Comparison of ENCODE assay signal across 9 mouse cellular contexts in genomic region chr15:102326892-102327291, GRCm38 (mm10). TPM values are rescaled to one million over a fixed set of nuclear protein-coding genes. Genes with fewer than 3 reads are reported as not detected.
DNase-seq lines count a peak whose midpoint lies in the region; ATAC-seq and TF ChIP-seq lines count a peak whose summit lies in the region.
"Had no signal": no experiment of that assay in that cellular context is flagged by ENCODE, and none has a peak within 500 bp of the region (broad histone marks: within the 10 kb centered on the region; RNA-seq: fewer than 3 reads in every experiment).

No protein-coding gene starts in this region.

- whole genome bisulfite sequencing in heart, embryonic 11.5 days (ENCODE audit: insufficient replicate concordance) = 56% methylated on average over 8 of the region's 8 CpGs
- WGBS in forebrain, embryonic 16.5 days = 70% methylated on average over 8 of the region's 8 CpGs
- 47% methylated on average over 8 of the region's 8 CpGs for WGBS in liver, embryonic 16.5 days (ENCODE audit: insufficient replicate concordance)

- dilution Hi-C loops in CH12.LX (cut with MboI; ENCODE audit: extremely low pct_ligation_motif_present, extremely low pct_unique_long_range_greater_than_20kb, low sequenced_read_pairs) = no loop called here

- H3K4me3 ChIP-seq in heart, embryonic 11.5 days (ENCODE audit: low read depth, low read length) = peak overlapping the region; percentile 58
- H3K4me3 ChIP-seq in CH12.LX (replicated peaks in 1 of 3; ENCODE audit: low read depth in 2 of 3, low read length in 2 of 3, poor library complexity in 1 of 3) = peak overlapping the region; percentile 72 to 98 (median 97)
- peak overlapping the region; percentile 73 for H3K4me3 ChIP-seq in forebrain, embryonic 16.5 days (replicated peaks; ENCODE audit: low read length)
- peak overlapping the region; percentile 69 for H3K4me3 ChIP-seq in liver, embryonic 16.5 days (ENCODE audit: low read depth, low read length)

- TF ChIP-seq RAD21 in CH12.LX (IDR thresholded peaks at IDR 0.05; ENCODE audit: low read depth, low read length) = no peak

- peaks cover 10% of the 10 kb centered on the region for H3K4me1 ChIP-seq in heart, embryonic 11.5 days (ENCODE audit: control insufficient read depth, insufficient read depth, low read length)
- H3K4me1 ChIP-seq in CH12.LX (ENCODE audit: control insufficient read depth in 1 of 2, insufficient read depth in 2 of 2) = peaks cover 4 to 25% of the 10 kb centered on the region in 2 experiments; a peak in 3 of 4 replicates
- peaks cover 13% of the 10 kb centered on the region for H3K4me1 ChIP-seq in forebrain, embryonic 16.5 days (replicated peaks; ENCODE audit: control insufficient read depth, insufficient read depth, low read length)
- peaks cover 16% of the 10 kb centered on the region for H3K4me1 ChIP-seq in liver, embryonic 16.5 days (ENCODE audit: control insufficient read depth, low read depth, low read length)

- TF ChIP-seq CTCF in CH12.LX (conservative IDR thresholded peaks at IDR 0.05 in 1 of 2, IDR thresholded peaks at IDR 0.05 in 1 of 2; ENCODE audit: low read depth in 2 of 2, low read length in 2 of 2) = no peak

- intact Hi-C loops in left cerebral cortex, postnatal 36 days (cut with DNase I) = no loop called here

- H3K9ac ChIP-seq in heart, embryonic 11.5 days (ENCODE audit: low read depth, low read length) = peak overlapping the region; percentile 70
- peak overlapping the region; percentile 91 for H3K9ac ChIP-seq in CH12.LX (ENCODE audit: insufficient read depth, low read depth)
- peak overlapping the region; percentile 80 for H3K9ac ChIP-seq in forebrain, embryonic 16.5 days (replicated peaks; ENCODE audit: low read depth, low read length)
- H3K9ac ChIP-seq in liver, embryonic 16.5 days (ENCODE audit: low read depth, low read length) = peak overlapping the region; percentile 70

- DNase-seq in heart, adult 11 months = no peak
- no peak for DNase-seq in CH12.LX (ENCODE audit: extremely low read depth)
- DNase-seq in urinary bladder, postnatal 36 days (ENCODE audit: low spot score in 2 of 2) = no peak
- DNase-seq in left cerebral cortex, postnatal 36 days (ENCODE audit: low spot score in 2 of 2) = no peak
- no peak for DNase-seq in MN1 (ENCODE audit: low spot score)
- DNase-seq: cerebellum, postnatal 10 days had no signal

- H3K36me3 ChIP-seq in heart, embryonic 11.5 days (ENCODE audit: control insufficient read depth, insufficient read depth, low read length) = peaks cover 9% of the 10 kb centered on the region; the same call in 1 of the 2 replicates
- peaks cover 36 to 68% of the 10 kb centered on the region in 2 experiments for H3K36me3 ChIP-seq in CH12.LX (replicated peaks in 1 of 2; ENCODE audit: control insufficient read depth in 1 of 2, insufficient read depth in 1 of 2, low read length in 1 of 2)
- peaks cover 6% of the 10 kb centered on the region; the same call in 1 of the 2 replicates for H3K36me3 ChIP-seq in forebrain, embryonic 16.5 days (ENCODE audit: control insufficient read depth, insufficient read depth)
- peaks cover 29% of the 10 kb centered on the region for H3K36me3 ChIP-seq in liver, embryonic 16.5 days (ENCODE audit: control insufficient read depth, insufficient read depth)

- no peak for TF ChIP-seq POLR2A in CH12.LX (IDR thresholded peaks at IDR 0.05; ENCODE audit: low read depth, low read length)

- no peaks in the 10 kb centered on the region for H3K9me3 ChIP-seq in heart, embryonic 11.5 days (replicated peaks; ENCODE audit: control insufficient read depth, low read length)
- no peaks in the 10 kb centered on the region for H3K9me3 ChIP-seq in CH12.LX (replicated peaks; ENCODE audit: low read length)
- H3K9me3 ChIP-seq in forebrain, embryonic 16.5 days (ENCODE audit: control insufficient read depth, low read length) = no peaks in the 10 kb centered on the region
- H3K9me3 ChIP-seq in liver, embryonic 16.5 days (replicated peaks; ENCODE audit: control insufficient read depth, low read length) = no peaks in the 10 kb centered on the region

- H3K4me2 ChIP-seq in heart, embryonic 11.5 days = peak overlapping the region; percentile 66
- peak overlapping the region; percentile 65 for H3K4me2 ChIP-seq in CH12.LX (ENCODE audit: insufficient read depth, low read depth, poor library complexity, severe bottlenecking)
- H3K4me2 ChIP-seq in forebrain, embryonic 16.5 days (ENCODE audit: low read length) = peak overlapping the region; percentile 64
- peak overlapping the region; percentile 71 for H3K4me2 ChIP-seq in liver, embryonic 16.5 days (ENCODE audit: low read depth, low read length)

- H3K79me2 ChIP-seq in CH12.LX (replicated peaks; ENCODE audit: control insufficient read depth, extremely low read depth, insufficient read depth, poor library complexity, severe bottlenecking) = peaks cover 15% of the 10 kb centered on the region

- TF ChIP-seq EP300 in CH12.LX (IDR thresholded peaks at IDR 0.05; ENCODE audit: low read length) = no peak

- no peak for ATAC-seq in heart, embryonic 11.5 days (replicated peaks; ENCODE audit: insufficient number of reproducible peaks, low FRiP score, low TSS enrichment)
- ATAC-seq in forebrain, embryonic 16.5 days = no peak
- ATAC-seq in liver, embryonic 16.5 days (ENCODE audit: low read depth) = no peak

- in situ Hi-C loops in CH12.LX (cut with MboI; ENCODE audit: low pct_ligation_motif_present, low pct_unique_long_range_greater_than_20kb, low sequenced_read_pairs) = no loop called here

- H3K27ac ChIP-seq in heart, embryonic 11.5 days (ENCODE audit: low read depth, low read length) = no peak overlapping the region
- H3K27ac ChIP-seq in CH12.LX (ENCODE audit: insufficient read depth, low read depth) = no peak overlapping the region
- no peak overlapping the region for H3K27ac ChIP-seq in forebrain, embryonic 16.5 days (ENCODE audit: low read length)
- no peak overlapping the region for H3K27ac ChIP-seq in liver, embryonic 16.5 days (ENCODE audit: low read length)

- no peaks in the 10 kb centered on the region for H3K27me3 ChIP-seq in heart, embryonic 11.5 days (ENCODE audit: control insufficient read depth, insufficient read depth, low read length)
- no peaks in the 10 kb centered on the region for H3K27me3 ChIP-seq in CH12.LX (replicated peaks)
- H3K27me3 ChIP-seq in forebrain, embryonic 16.5 days (replicated peaks; ENCODE audit: control insufficient read depth, insufficient read depth, low read length) = no peaks in the 10 kb centered on the region
- H3K27me3 ChIP-seq in liver, embryonic 16.5 days (ENCODE audit: control insufficient read depth, insufficient read depth, low read depth, low read length) = no peaks in the 10 kb centered on the region

TF ChIP-seq in CH12.LX, 34 proteins besides CTCF, POLR2A, EP300 and RAD21 (continues in another document):
- TF ChIP-seq CHD2 (IDR thresholded peaks at IDR 0.05; ENCODE audit: low read length) (no peak), SIN3A (IDR thresholded peaks at IDR 0.05; ENCODE audit: low read length) (peak; percentile 64; the same call in 1 of the 2 replicates), MXI1 (IDR thresholded peaks at IDR 0.05; ENCODE audit: low read depth, low read length) (peak; percentile 34; the same call in 1 of the 2 replicates), CHD1 (IDR thresholded peaks at IDR 0.05; ENCODE audit: low read depth, low read length) (peak; percentile 74)

RNA-seq across cellular contexts. Expression of gene Pfdn5, which starts 1.0 kb away (rescaled TPM):
- 307 and 350 TPM in 2 replicates for polyA plus RNA-seq in heart, embryonic 11.5 days (2014; fragmentation: Nextera tagmentation; extraction: Ambion mirVana)
- total RNA-seq in CH12.LX (2012; rRNA removed) (265 and 269 TPM in 2 replicates), CH12.LX (2014; rRNA removed) (296 and 371 TPM in 2 replicates)
- polyA plus RNA-seq in CH12.LX (2012; ENCODE audit: insufficient read length, low read depth) = 356 and 502 TPM in 2 replicates
- 429 and 443 TPM in 2 replicates for polyA plus RNA-seq in forebrain, embryonic 16.5 days (2015; fragmentation: Nextera tagmentation; extraction: Ambion mirVana)
- 107 and 108 TPM in 2 replicates for polyA plus RNA-seq in liver, embryonic 16.5 days (2015; fragmentation: Nextera tagmentation; extraction: Ambion mirVana)
- 100 to 1,000 TPM; 374 to 425 TPM for total RNA-seq in left cerebral cortex, postnatal 36 days (2021)

RNA-seq across cellular contexts. Expression of gene Myg1, which starts 4.6 kb away (rescaled TPM):
- 72.7 and 77.8 TPM in 2 replicates for polyA plus RNA-seq in heart, embryonic 11.5 days (2014; fragmentation: Nextera tagmentation; extraction: Ambion mirVana)
- total RNA-seq in CH12.LX (2012; rRNA removed) = 105 and 126 TPM in 2 replicates
- total RNA-seq in CH12.LX (2014; rRNA removed) = 121 and 133 TPM in 2 replicates
- polyA plus RNA-seq in CH12.LX (2012; ENCODE audit: insufficient read length, low read depth) = 132 and 166 TPM in 2 replicates
- polyA plus RNA-seq in forebrain, embryonic 16.5 days (2015; fragmentation: Nextera tagmentation; extraction: Ambion mirVana) = 105 and 111 TPM in 2 replicates
- 34.0 and 39.3 TPM in 2 replicates for polyA plus RNA-seq in liver, embryonic 16.5 days (2015; fragmentation: Nextera tagmentation; extraction: Ambion mirVana)
- total RNA-seq in left cerebral cortex, postnatal 36 days (2021) = 10 to 100 TPM; 45.8 to 69.3 TPM

RNA-seq across cellular contexts. Expression of gene Aaas, which starts 23.7 kb away (rescaled TPM):
- polyA plus RNA-seq in heart, embryonic 11.5 days (2014; fragmentation: Nextera tagmentation; extraction: Ambion mirVana) = 62.9 and 64.9 TPM in 2 replicates
- total RNA-seq in CH12.LX (2012; rRNA removed) = 95.5 and 98.3 TPM in 2 replicates
- total RNA-seq in CH12.LX (2014; rRNA removed) = 107 and 126 TPM in 2 replicates
- polyA plus RNA-seq in CH12.LX (2012; ENCODE audit: insufficient read length, low read depth) = 241 and 266 TPM in 2 replicates
- polyA plus RNA-seq in forebrain, embryonic 16.5 days (2015; fragmentation: Nextera tagmentation; extraction: Ambion mirVana) = 42.0 and 44.7 TPM in 2 replicates
- 39.3 and 42.4 TPM in 2 replicates for polyA plus RNA-seq in liver, embryonic 16.5 days (2015; fragmentation: Nextera tagmentation; extraction: Ambion mirVana)
- 10 to 100 TPM; 17.2 to 17.7 TPM for total RNA-seq in left cerebral cortex, postnatal 36 days (2021)

RNA-seq across cellular contexts. Expression of gene Espl1, which starts 30.8 kb away (rescaled TPM):
- polyA plus RNA-seq in heart, embryonic 11.5 days (2014; fragmentation: Nextera tagmentation; extraction: Ambion mirVana) = 20.0 and 23.8 TPM in 2 replicates
- total RNA-seq in CH12.LX (2012; rRNA removed) (51.0 and 64.6 TPM in 2 replicates), CH12.LX (2014; rRNA removed) (41.0 and 41.3 TPM in 2 replicates)
- polyA plus RNA-seq in CH12.LX (2012; ENCODE audit: insufficient read length, low read depth) = 80.7 and 110 TPM in 2 replicates
- 10.9 and 11.7 TPM in 2 replicates for polyA plus RNA-seq in forebrain, embryonic 16.5 days (2015; fragmentation: Nextera tagmentation; extraction: Ambion mirVana)
- polyA plus RNA-seq in liver, embryonic 16.5 days (2015; fragmentation: Nextera tagmentation; extraction: Ambion mirVana) = 21.2 and 24.8 TPM in 2 replicates
- total RNA-seq in left cerebral cortex, postnatal 36 days (2021) = 1 to 10 TPM; 1.1 TPM

RNA-seq across cellular contexts. Expression of gene Sp7, which starts 40.1 kb away (rescaled TPM):
- polyA plus RNA-seq in heart, embryonic 11.5 days (2014; fragmentation: Nextera tagmentation; extraction: Ambion mirVana) = 0.20 and 0.52 TPM in 2 replicates
- 0.04 TPM in 1 of 2 replicates, not detected in the other for total RNA-seq in CH12.LX (2012; rRNA removed)
- not detected in 2 replicates for total RNA-seq in CH12.LX (2014; rRNA removed)
- not detected in 2 replicates for polyA plus RNA-seq in CH12.LX (2012; ENCODE audit: insufficient read length, low read depth)
- polyA plus RNA-seq in forebrain, embryonic 16.5 days (2015; fragmentation: Nextera tagmentation; extraction: Ambion mirVana) = 0.38 and 1.1 TPM in 2 replicates
- polyA plus RNA-seq in liver, embryonic 16.5 days (2015; fragmentation: Nextera tagmentation; extraction: Ambion mirVana) = 0.02 TPM in 1 of 2 replicates, not detected in the other
- under 1 TPM; 0.79 to 1.00 TPM for total RNA-seq in left cerebral cortex, postnatal 36 days (2021)
